Mouse (Mus musculus) urinary bladder, adult 2 months (tissue): ENCODE results near the gene Fars2. TPM values are rescaled to one million over a fixed set of nuclear protein-coding genes. Genes with fewer than 3 reads are reported as not detected.
"Not testable (repeated sequence)": the region's sequence is repeated elsewhere in the genome, so short reads cannot be mapped to it uniquely, and the experiment has no call there.

Experiments
- DNase-seq: peaks from one replicate; pipeline ENCODE4 v3.0.0; 2022; ENCODE audit warnings: low spot score
- polyA plus RNA-seq: library from polyadenylated mRNA; depleted of rRNA; stranded (reverse); fragments of >200 nt; gene quantifications from 2 replicates; pipeline ENCODE4 v1.2.3, GENCODE M21; 2012

Fars2 gene
- polyA plus RNA-seq, 1 experiment = 34.8 TPM

GRCm38 (mm10) chr13:36294503-36294902, 177.3 kb downstream of the Fars2 start:
- no peak for DNase-seq

GRCm38 (mm10) chr13:36295848-36296247, 178.6 kb downstream of the Fars2 start:
- DNase-seq = no peak

- no peak for DNase-seq
These were observed 179.4 kb downstream of the Fars2 start for GRCm38 (mm10) chr13:36296574-36296973.

GRCm38 (mm10) chr13:36297950-36298781, 181.0 kb downstream of the Fars2 start:
- no peak for DNase-seq

GRCm38 (mm10) chr13:36298782-36299031, 181.5 kb downstream of the Fars2 start:
- DNase-seq = no peak

GRCm38 (mm10) chr13:36302770-36303169, 185.6 kb downstream of the Fars2 start:
- no peak for DNase-seq

GRCm38 (mm10) chr13:36305306-36305705, 188.1 kb downstream of the Fars2 start:
- DNase-seq = no peak

GRCm38 (mm10) chr13:36307386-36307785, 190.2 kb downstream of the Fars2 start:
- DNase-seq = no peak

- no peak for DNase-seq
These were observed 191.9 kb downstream of the Fars2 start for GRCm38 (mm10) chr13:36309160-36309559.

- DNase-seq = no peak
These were observed 197.0 kb downstream of the Fars2 start for GRCm38 (mm10) chr13:36314218-36314617.

GRCm38 (mm10) chr13:36314860-36315800, 197.9 kb downstream of the Fars2 start:
- no peak for DNase-seq

- no peak for DNase-seq
These were observed 200.6 kb downstream of the Fars2 start for GRCm38 (mm10) chr13:36317824-36318223.

- DNase-seq = no peak
These were observed 207.4 kb downstream of the Fars2 start for GRCm38 (mm10) chr13:36324624-36325023.

- DNase-seq = no peak
These were observed 209.3 kb downstream of the Fars2 start for GRCm38 (mm10) chr13:36326539-36326938.

- DNase-seq = no peak
These were observed 212.7 kb downstream of the Fars2 start for GRCm38 (mm10) chr13:36329871-36330270.

GRCm38 (mm10) chr13:36330542-36330941, 213.3 kb downstream of the Fars2 start:
- DNase-seq = no peak

GRCm38 (mm10) chr13:36334748-36335147, 217.5 kb downstream of the Fars2 start:
- DNase-seq = no peak

GRCm38 (mm10) chr13:36351529-36351928, 234.3 kb downstream of the Fars2 start:
- no peak for DNase-seq

GRCm38 (mm10) chr13:36357469-36357868, 240.3 kb downstream of the Fars2 start:
- DNase-seq = no peak

- no peak for DNase-seq
These were observed 244.2 kb downstream of the Fars2 start for GRCm38 (mm10) chr13:36361419-36361818.

GRCm38 (mm10) chr13:36365719-36366118, 248.5 kb downstream of the Fars2 start:
- DNase-seq = not testable (repeated sequence)

GRCm38 (mm10) chr13:36366304-36366703, 249.1 kb downstream of the Fars2 start:
- no peak for DNase-seq
